Mouse (Mus musculus) testis, adult 2 months (tissue): ENCODE data around the gene Olfr1404.

Source experiments
- CTCF ChIP-seq: fragments of 200-500 bp; IDR thresholded peaks from 2 replicates; pipeline ENCODE4 v1.5.1; 2012; ENCODE audit warnings: low read depth, mild to moderate bottlenecking, inconsistent platforms, low read length, moderate library complexity; ENCODE audit not compliant: control insufficient read depth, insufficient read depth, insufficient replicate concordance
- POLR2A ChIP-seq: fragments of 200-500 bp; IDR thresholded peaks from 2 replicates; pipeline ENCODE4 v1.6.1; 2012; ENCODE audit warnings: low read depth, mild to moderate bottlenecking, inconsistent platforms, low read length, moderate library complexity; ENCODE audit not compliant: control insufficient read depth

DNA sequence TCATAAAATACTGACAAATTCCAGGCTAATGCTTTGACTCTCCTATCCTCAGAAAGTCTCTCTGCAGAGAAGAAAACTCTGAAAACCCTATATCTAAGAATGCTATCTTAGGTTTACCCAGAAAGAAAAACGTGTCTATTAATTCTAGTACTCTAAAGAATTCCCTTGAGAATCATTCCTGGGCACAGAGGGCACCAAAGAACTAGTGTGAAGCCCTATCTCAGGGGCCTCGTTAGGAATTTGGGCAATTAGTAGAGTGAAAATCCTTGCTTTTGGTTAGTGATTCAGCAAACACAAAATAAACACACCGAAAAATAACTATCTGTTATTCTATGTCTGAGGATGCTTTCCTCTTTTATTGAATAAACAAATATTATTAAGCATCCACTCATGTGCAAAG, 21.7 kb upstream of the Olfr1404 start, which contains the start of gene Olfr1406:
- TF ChIP-seq CTCF (no peak), POLR2A (no peak)
